Mouse (Mus musculus) mouse trophoblast stem cell (cell line): Measurements from ENCODE around the gene Erp44.

Experiments
- in situ Hi-C, 2 experiments: fragments of 300-500 bp; cut with MseI, MboI; formaldehyde crosslinking; loops; 2 replicates in 1 of 2; 3 replicates in 1 of 2; pipeline ENCODE4 v1.15.1; 2025

Gene Erp44

DNA sequence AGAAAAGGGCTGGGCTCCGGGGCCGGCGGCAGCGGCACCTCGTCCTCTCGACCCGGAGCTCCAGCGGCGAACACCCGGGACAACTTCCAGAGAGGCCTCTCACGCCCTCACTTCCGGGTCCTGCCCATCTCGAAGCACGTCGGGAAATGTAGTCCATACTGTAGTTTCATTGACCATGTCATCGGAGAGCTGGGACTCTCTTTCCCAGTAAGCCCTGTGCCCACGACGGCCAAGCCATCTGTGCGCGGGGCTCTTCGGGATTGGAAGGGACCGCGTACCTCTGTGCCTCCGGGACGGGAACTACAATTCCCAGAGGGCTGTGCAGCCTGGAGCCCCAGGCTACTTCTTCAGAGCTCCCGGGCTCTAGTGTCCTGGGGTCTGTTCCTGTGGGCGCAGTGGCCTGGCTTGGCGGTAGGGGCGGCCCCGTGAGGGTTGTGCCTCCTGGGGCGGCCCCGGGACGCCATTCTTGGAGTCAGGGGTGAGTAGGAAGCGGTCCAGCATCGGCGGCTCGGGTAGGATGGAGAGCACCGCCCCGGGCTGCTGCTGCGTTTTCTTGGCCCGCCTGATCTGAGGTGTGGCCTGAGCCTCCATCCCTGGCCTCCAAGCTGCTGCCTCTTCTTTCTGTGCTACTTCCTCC, at the start of gene Erp44, which contains the start of gene Invs:
Gene Erp44 (minus strand): TSS at position 61 of the 637 bp plus-strand sequence.
Gene Invs (plus strand): TSS at position 263 of the 637 bp plus-strand sequence.
- in situ Hi-C loops = no loop called here

DNA sequence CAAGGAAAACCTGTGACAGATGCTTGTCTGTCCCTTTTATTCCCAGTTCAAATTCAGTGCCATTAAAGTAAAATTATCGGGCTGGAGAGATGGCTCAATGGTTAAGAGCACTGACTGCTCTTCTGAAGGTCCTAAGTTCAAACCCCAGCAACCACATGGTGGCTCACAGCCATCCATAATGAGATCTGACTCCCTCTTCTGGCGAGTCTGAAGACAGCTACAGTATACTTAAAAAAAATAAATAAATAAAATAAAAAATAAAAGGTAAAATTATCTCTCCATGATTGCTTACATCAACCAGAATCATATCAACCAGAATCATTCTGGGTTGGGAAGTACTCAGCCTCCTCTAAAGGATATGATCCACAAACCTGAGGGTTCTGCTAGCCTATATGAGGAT, 48.7 kb upstream of the Erp44 start:
- in situ Hi-C loops = no loop called here

GRCm38 (mm10) chr4:48327192-48327591, 47.8 kb upstream of the Erp44 start:
- in situ Hi-C loops = no loop called here

- in situ Hi-C loops = no loop called here
Observed at GRCm38 (mm10) chr4:48322095-48322494, 42.7 kb upstream of the Erp44 start.

- in situ Hi-C loops = no loop called here
Observed at GRCm38 (mm10) chr4:48321276-48321675, 41.9 kb upstream of the Erp44 start.

GRCm38 (mm10) chr4:48316036-48316435, 36.7 kb upstream of the Erp44 start:
- in situ Hi-C loops = no loop called here

DNA sequence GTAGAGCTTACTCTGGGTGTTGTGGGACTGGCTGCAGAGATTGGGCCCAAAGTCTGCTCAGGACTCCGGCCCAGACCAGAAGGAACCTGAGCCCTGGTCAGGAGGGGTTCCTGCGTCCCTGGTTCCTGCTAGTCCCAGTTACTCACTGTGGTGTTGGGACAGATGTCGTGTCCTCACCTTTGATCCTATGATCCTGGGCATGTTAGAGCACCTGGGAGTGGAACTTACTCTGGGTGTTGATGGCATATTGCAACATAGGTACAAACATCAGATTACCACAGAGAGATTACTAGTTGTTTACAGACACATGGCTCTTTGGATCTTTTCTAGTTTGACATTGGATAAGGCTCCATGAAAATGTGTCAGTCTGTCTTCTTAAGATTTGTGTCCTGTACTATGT, 35.5 kb upstream of the Erp44 start:
- in situ Hi-C loops = no loop called here

- in situ Hi-C loops = no loop called here
Observed at GRCm38 (mm10) chr4:48287086-48287757, 7.9 kb upstream of the Erp44 start.

GRCm38 (mm10) chr4:48281121-48281520, 1.8 kb upstream of the Erp44 start:
- in situ Hi-C loops = no loop called here

DNA sequence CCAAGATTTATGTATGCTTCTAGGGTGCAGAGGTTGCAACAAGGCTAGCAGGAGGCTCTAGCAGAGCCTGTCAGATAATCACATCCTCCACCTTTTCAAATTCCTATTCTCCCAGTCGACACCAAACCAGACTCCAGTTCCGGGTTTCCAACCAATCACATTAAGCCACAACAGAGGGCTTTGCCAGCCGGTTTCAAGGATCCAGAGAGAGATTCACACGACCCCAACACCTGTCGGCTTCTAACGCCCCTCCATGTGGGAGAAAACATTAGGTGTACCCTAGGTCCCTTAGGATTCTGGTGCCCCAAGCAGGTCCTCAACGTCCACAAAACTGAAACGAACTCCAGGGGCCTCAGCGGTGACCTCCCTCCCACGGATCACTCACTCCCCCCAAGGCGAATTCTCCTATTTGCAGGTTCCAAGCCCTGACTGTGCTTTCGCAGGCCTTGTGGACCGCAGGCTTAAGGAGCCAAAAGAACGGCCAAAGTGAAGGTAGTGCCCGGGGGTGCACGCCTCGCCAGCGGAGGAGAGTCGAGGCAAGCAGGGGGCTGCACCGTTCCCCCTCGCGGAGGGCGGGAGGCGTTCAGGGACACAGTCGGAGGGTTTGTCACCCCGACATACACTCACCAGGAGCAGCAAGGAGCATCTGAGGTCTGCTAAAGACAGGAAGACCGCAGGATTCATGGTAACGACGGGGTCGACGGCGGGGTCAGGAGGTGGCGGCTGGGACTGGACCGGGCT, 431 bp downstream of the Erp44 start:
- in situ Hi-C loops = no loop called here

GRCm38 (mm10) chr4:48277011-48277410, 2.3 kb downstream of the Erp44 start:
- in situ Hi-C loops = no loop called here

DNA sequence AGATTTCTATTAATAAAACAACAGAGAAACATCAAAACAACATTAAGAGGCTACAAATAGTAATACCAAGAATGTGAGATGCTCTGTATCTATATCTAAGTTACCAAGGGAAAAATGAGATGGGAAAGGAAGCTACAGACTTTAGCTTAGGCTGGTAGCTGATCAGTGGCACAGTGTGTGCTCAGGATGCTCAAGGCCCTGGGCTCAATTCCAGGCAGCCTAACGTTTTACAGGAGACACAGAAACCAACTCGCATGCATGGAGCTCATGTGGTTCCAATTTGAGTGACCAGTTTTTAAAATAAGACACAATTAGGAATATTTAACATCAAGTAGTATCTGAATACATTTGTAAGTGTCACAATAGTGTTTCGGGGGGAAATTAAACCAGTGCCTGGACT, 3.6 kb downstream of the Erp44 start:
- in situ Hi-C loops = no loop called here

- in situ Hi-C loops = no loop called here
Observed at GRCm38 (mm10) chr4:48273119-48273829, 6.1 kb downstream of the Erp44 start.

GRCm38 (mm10) chr4:48271838-48272237, 7.5 kb downstream of the Erp44 start:
- in situ Hi-C loops = no loop called here

- in situ Hi-C loops = no loop called here
Observed at GRCm38 (mm10) chr4:48270532-48270931, 8.8 kb downstream of the Erp44 start.

GRCm38 (mm10) chr4:48268127-48268526, 11.2 kb downstream of the Erp44 start:
- in situ Hi-C loops = no loop called here

DNA sequence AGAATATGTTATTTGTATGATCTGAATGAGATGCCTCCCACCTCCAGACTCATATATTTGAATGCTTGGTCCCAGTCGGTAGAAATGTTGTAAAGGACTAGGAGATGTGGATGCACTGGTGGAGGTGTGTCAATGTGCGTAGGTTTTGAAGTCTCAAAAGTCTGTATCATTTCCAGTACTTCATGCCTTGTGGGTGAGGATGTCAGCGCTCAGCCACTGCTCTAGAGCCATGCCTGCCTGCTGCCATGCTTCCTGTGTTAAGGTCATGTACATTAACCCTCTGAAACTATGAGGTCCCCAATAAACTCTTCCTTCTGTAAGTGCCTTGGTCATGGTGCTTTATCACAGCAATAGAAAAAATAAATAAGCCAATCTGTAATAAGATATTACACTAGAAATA, 11.7 kb downstream of the Erp44 start:
- in situ Hi-C loops = no loop called here

DNA sequence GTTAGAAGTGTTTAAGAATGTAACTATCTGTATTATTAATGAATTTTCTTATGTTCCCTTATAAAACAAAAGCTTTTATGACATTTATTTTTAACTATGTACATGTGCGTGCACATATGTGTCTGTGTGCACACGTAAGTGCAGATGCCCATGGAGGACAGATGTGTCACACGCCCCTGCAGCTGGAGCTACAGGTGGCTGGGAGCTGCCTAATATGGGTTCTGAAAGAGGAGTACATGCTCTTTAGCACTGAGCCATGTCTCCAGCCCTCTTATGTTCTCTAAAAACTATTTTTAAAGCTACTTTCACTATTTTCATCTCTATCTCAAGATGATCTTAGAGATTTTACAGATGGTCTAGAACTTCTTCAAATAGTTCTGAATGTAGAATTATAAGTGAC, 21.3 kb downstream of the Erp44 start:
- in situ Hi-C loops = no loop called here

DNA sequence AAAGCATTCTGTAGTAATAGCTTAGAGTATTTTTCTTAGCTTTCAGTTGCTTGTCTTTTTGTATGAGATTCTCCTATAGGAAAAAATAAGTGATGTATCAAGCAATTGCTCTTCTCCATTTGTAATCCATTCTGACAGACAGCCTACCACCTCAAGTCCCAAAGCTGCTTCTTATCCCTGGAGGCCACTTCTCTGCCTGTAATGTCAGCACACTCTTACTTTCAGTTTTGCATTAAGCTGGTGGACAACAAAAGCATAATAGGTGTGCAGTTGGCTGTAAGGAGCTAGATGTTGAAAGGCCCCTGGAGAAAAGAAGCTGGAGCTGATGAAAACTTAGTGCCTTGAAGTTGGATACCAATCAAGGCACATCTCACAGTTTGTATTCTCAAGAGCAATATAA, 26.1 kb downstream of the Erp44 start:
- in situ Hi-C loops = no loop called here

DNA sequence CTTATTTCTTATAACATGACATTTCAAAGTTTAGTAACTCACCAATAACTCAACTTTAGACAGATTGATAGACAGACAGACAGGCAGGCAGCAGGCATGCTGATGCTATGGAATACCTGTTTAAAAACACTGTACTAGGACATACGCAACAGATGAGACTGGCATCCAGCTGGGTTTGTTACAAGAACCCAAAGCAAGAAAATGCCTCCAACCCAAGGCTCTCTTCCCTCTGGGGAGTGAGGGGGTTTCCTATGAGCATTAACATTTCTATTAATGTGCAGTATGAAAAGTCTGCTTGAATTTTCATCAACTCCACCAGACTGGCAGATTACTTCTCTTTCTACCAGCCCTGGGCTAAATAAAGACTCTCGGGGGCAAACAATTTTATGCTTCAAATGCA, 35.1 kb downstream of the Erp44 start:
- in situ Hi-C loops = no loop called here

- in situ Hi-C loops = no loop called here
Observed at GRCm38 (mm10) chr4:48243737-48244136, 35.6 kb downstream of the Erp44 start.

- in situ Hi-C loops = no loop called here
Observed at GRCm38 (mm10) chr4:48242482-48242881, 36.9 kb downstream of the Erp44 start.
